Mouse (Mus musculus) hindbrain, embryonic 14.5 days (tissue): ENCODE measurements around the gene Dpep2nb. TPM values are rescaled to one million over a fixed set of nuclear protein-coding genes. Genes with fewer than 3 reads are reported as not detected.
"Not testable (repeated sequence)": the region's sequence is repeated elsewhere in the genome, so short reads cannot be mapped to it uniquely, and the experiment has no call there.

ENCODE experiments used
- ATAC-seq: fragments of 200-750 bp; cut with Nextera tagmentation; 2 replicates; pipeline ENCODE4 v1.8.0; 2017; ENCODE audit warnings: moderate number of reproducible peaks, mild to moderate bottlenecking, moderate TSS enrichment, moderate library complexity; ENCODE audit not compliant: low FRiP score
- DNase-seq: peaks from one replicate; pipeline ENCODE4 v3.0.0-alpha.2; 2015; ENCODE audit warnings: low spot score
- H3K27ac ChIP-seq: fragments of 300-500 bp; sonication (generic); 2 replicates; pipeline ENCODE4 v1.5.1; 2014; ENCODE audit warnings: mild to moderate bottlenecking, moderate library complexity
- H3K27me3 ChIP-seq: fragments of 300-500 bp; sonication (generic); 2 replicates; pipeline ENCODE4 v1.6.1; 2014; ENCODE audit warnings: mild to moderate bottlenecking, low read length, mixed read lengths; ENCODE audit not compliant: control insufficient read depth, insufficient read depth
- H3K36me3 ChIP-seq: fragments of 300-500 bp; sonication (generic); replicated peaks from 2 replicates; pipeline ENCODE4 v1.6.1; 2014; ENCODE audit not compliant: control insufficient read depth, insufficient read depth
- H3K4me1 ChIP-seq: fragments of 300-500 bp; sonication (generic); replicated peaks from 2 replicates; pipeline ENCODE4 v1.6.1; 2014; ENCODE audit warnings: antibody characterized with exemption, low read length, mixed read lengths; ENCODE audit not compliant: control insufficient read depth, insufficient read depth
- H3K4me2 ChIP-seq: fragments of 300-500 bp; sonication (generic); replicated peaks from 2 replicates; pipeline ENCODE4 v1.6.1; 2014; ENCODE audit warnings: mild to moderate bottlenecking, moderate library complexity
- H3K4me3 ChIP-seq: fragments of 300-500 bp; sonication (generic); replicated peaks from 2 replicates; pipeline ENCODE4 v1.5.1; 2014; ENCODE audit warnings: mild to moderate bottlenecking, low read length
- H3K9ac ChIP-seq: fragments of 300-500 bp; sonication (generic); 2 replicates; pipeline ENCODE4 v1.6.1; 2014
- H3K9me3 ChIP-seq: fragments of 300-500 bp; sonication (generic); 2 replicates; pipeline ENCODE4 v1.6.1; 2016; ENCODE audit warnings: low read length; ENCODE audit not compliant: control insufficient read depth
- WGBS: fragments of 180-500 bp; shearing (Covaris S2); extraction: QIAGEN DNeasy Blood & Tissue Kit; methylation state at CpG from one replicate; pipeline ENCODE4 v1.1.7; 2014; 5-methylcytosine and 5-hydroxymethylcytosine counted together
- polyA plus RNA-seq: library from polyadenylated mRNA; unstranded; fragments of >200 nt; fragmentation: Nextera tagmentation; extraction: Ambion mirVana; gene quantifications from 2 replicates; pipeline ENCODE4 v1.2.1, GENCODE M21; 2014

Dpep2nb gene
- polyA plus RNA-seq, 1 experiment from 2014 or later: not detected

DNA sequence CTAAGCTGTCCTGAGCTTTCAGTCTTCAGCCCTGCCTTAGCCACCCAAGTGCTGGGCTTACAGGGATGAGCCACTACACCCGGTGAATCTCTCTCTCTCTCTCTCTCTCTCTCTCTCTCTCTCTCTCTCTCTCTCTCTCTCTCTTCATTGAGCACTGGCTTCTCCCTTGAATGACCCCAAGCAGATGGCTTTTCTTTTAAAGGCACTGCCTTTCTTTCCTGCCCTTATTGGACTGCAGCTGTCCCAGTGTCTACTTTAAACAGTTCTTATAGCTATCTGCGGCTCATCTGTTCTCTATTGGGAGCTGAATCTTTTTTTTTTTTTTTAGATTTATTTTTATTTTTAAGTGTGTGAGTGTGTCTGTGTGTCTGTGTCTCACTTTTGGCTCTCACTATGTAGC, 37.3 kb upstream of the Dpep2nb start:
- H3K9me3 ChIP-seq: no peaks in the 10 kb centered on the region
- peaks cover 28% of the 10 kb centered on the region; the same call in 1 of the 2 replicates for H3K36me3 ChIP-seq
- H3K9ac ChIP-seq: no peak overlapping the region
- H3K4me2 ChIP-seq: no peak overlapping the region
- ATAC-seq (no peak), DNase-seq (no peak)
- no peak overlapping the region for H3K27ac ChIP-seq
- H3K4me3 ChIP-seq: no peak overlapping the region
- H3K4me1 ChIP-seq: no peaks in the 10 kb centered on the region
- WGBS: 62% methylated on average over 2 of the region's 2 CpGs
- no peaks in the 10 kb centered on the region for H3K27me3 ChIP-seq

DNA sequence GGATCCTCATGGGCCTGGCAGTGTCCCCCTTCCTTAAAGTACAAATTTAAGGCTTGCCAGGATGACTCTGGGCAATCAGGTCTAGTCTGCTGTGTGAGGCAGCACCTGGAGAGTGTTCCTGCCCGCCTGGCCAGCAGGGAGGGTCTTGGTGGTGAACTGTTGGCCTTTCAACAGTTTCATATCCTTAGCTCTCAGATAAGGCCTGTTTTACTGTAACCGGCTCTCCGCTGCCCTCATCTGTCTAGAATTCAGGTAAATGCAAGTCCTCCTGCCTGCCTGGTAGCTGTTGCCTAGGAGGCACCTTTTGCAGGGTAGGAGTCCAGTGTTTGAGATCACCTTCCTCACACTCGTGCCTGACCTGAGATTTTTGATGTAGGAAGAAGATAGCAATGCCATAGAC, 34.4 kb upstream of the Dpep2nb start:
- Histone ChIP-seq H3K9me3 (no peaks in the 10 kb centered on the region), H3K27ac (no peak overlapping the region), H3K4me3 (no peak overlapping the region), H3K9ac (no peak overlapping the region), H3K36me3 (peaks cover 34% of the 10 kb centered on the region; the same call in 1 of the 2 replicates), H3K4me1 (no peaks in the 10 kb centered on the region), H3K4me2 (no peak overlapping the region), H3K27me3 (no peaks in the 10 kb centered on the region)
- DNase-seq (no peak), ATAC-seq (no peak)
- 87% methylated on average over 4 of the region's 4 CpGs for WGBS

DNA sequence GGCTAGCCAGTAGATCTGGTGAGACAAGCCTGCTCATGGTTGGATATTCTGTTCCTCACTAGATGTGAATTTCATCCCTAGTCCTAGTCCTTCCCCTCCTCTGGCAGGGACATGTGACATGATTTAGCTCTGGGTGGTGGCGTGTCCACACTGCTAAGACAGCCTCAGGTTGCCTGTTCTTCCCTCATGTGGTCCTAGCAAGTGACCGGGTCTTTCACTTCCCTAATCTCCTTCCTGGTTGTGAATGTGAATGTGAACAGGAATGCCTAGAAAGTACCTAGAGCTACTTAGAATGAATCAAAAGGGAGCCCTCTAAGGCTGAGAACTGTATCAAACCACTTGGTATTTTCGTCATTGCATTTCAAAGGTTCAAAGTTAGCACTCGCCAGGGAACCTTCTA, 33.8 kb upstream of the Dpep2nb start:
- no peaks in the 10 kb centered on the region for H3K9me3 ChIP-seq
- no peak overlapping the region for H3K9ac ChIP-seq
- ATAC-seq (no peak), DNase-seq (no peak)
- no peaks in the 10 kb centered on the region for H3K27me3 ChIP-seq
- H3K4me1 ChIP-seq: no peaks in the 10 kb centered on the region
- no peak overlapping the region for H3K4me2 ChIP-seq
- 84% methylated on average over 4 of the region's 4 CpGs for WGBS
- no peak overlapping the region for H3K27ac ChIP-seq
- peaks cover 32% of the 10 kb centered on the region; the same call in 1 of the 2 replicates for H3K36me3 ChIP-seq
- H3K4me3 ChIP-seq: no peak overlapping the region

DNA sequence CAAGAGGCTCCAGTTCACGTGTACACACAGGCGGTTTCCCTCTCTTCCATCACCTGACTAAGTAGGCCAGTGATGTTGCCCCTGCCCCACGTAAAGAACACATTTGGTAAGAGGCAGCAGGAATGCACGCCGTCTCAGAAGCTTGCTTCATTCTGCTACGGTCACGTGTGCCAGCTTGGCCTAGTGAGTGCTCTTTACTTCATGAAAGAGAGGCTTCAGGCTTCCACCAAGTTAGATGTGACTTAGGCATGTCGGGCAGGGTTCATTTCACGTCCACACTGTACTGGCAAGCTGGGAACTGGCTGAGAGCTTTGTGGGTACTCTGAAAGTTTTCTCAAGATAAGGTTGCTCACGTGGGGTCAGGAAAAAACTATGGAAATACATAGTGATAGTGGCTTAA, 32.9 kb upstream of the Dpep2nb start:
- Histone ChIP-seq H3K9ac (no peak overlapping the region), H3K4me3 (no peak overlapping the region), H3K36me3 (peaks cover 37% of the 10 kb centered on the region), H3K4me2 (no peak overlapping the region), H3K27ac (no peak overlapping the region), H3K9me3 (no peaks in the 10 kb centered on the region), H3K27me3 (no peaks in the 10 kb centered on the region), H3K4me1 (no peaks in the 10 kb centered on the region)
- WGBS: 94% methylated on average over 10 of the region's 10 CpGs
- DNase-seq (no peak), ATAC-seq (no peak)

DNA sequence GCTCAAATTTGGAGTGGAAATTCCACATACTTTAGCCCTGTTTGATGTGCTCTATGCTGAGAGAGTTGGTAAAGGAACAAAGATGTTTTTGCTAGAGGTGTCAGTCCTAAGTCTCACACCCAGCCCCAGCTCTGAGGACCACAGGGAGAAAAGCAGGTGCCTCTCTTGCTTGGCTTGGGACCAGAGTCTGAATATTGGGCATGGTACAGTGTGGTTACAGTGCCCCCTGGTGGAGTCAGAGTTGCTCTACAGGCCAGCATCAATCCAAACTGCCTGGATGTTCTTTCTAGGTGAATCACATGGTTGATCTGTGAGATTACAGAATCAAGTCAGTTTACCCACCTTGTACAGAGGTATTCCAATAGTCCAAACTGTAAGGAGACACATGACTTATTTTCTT, 16.7 kb upstream of the Dpep2nb start:
- no peaks in the 10 kb centered on the region for H3K27me3 ChIP-seq
- H3K9ac ChIP-seq: no peak overlapping the region
- H3K4me2 ChIP-seq: no peak overlapping the region
- peak; percentile 85 for DNase-seq
- peaks cover 34% of the 10 kb centered on the region for H3K36me3 ChIP-seq
- no peaks in the 10 kb centered on the region for H3K9me3 ChIP-seq
- H3K4me1 ChIP-seq: no peaks in the 10 kb centered on the region
- ATAC-seq: no peak
- H3K4me3 ChIP-seq: no peak overlapping the region
- no peak overlapping the region for H3K27ac ChIP-seq

DNA sequence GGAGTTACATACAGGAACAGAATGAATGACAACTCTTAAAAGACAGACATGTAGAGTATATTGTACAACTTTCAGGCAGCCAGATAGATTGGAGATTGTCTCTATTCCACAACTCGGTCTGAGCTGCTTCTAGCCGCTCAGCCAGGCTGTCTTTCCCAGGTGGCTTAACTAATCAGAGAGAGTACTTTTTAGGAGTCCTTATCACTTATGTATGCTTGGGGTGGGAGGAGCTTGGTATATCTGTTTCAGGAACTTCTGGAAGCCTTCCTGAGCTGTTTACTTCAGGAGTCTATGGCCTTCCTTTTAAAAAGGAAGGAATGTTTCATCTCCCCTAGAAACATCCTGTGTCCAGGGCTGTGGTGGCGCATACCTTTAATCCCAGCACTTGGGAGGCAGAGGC, 12.3 kb upstream of the Dpep2nb start:
- Histone ChIP-seq H3K27me3 (no peaks in the 10 kb centered on the region), H3K36me3 (peaks cover 27% of the 10 kb centered on the region), H3K9me3 (no peaks in the 10 kb centered on the region), H3K27ac (no peak overlapping the region), H3K4me2 (no peak overlapping the region), H3K9ac (no peak overlapping the region), H3K4me3 (no peak overlapping the region), H3K4me1 (no peaks in the 10 kb centered on the region)
- ATAC-seq (no peak), DNase-seq (no peak)
- WGBS: 98% methylated on average over 3 of the region's 3 CpGs

DNA sequence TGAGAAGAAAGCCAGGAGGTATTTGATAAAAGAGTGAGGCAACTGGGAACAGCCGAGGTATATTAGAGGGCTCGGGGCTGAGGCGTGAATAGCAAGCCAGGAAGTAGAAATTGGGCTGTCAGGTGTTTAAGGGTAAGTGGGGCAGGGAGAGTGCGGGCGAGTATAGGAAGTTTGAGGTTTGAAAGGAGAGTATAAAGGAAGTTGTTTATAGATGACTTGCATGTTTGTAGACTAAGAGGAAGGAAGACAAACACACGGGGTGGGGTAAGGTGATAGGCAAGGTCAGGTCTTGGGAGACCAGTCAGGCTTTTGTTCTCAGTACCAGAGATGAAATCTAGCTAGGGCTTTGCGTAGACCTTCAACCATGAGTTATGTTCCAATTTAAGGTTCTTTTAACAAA, 11.4 kb upstream of the Dpep2nb start:
- H3K27ac ChIP-seq: no peak overlapping the region
- H3K27me3 ChIP-seq: no peaks in the 10 kb centered on the region
- no peaks in the 10 kb centered on the region for H3K9me3 ChIP-seq
- 91% methylated on average over 7 of the region's 7 CpGs for WGBS
- H3K9ac ChIP-seq: no peak overlapping the region
- H3K4me1 ChIP-seq: peaks cover under 1% of the 10 kb centered on the region; the same call in 1 of the 2 replicates
- DNase-seq: no peak
- H3K36me3 ChIP-seq: peaks cover 27% of the 10 kb centered on the region
- H3K4me2 ChIP-seq: no peak overlapping the region
- no peak overlapping the region for H3K4me3 ChIP-seq
- no peak for ATAC-seq

DNA sequence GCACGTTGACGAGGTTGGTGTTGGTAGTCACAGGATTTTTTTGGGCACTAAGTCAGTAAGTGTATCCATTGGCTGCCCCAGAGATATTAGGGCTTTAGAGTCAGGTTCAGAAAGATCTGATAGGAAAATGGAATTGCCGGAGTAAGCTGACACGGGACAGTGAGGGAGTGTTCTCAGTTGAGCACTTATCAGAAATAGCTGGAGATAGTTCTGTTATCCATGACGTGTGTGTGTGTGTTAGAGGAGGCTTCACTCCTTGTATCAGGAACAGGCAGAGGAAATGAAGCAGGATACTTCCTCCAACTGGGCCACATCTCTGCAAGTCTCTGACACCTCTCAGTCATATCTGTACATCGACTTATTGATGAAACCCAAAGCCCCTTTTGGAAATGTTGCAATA, 10.5 kb upstream of the Dpep2nb start:
- WGBS: 93% methylated on average over 6 of the region's 6 CpGs
- no peak overlapping the region for H3K4me3 ChIP-seq
- H3K4me2 ChIP-seq: no peak overlapping the region
- DNase-seq: no peak
- H3K36me3 ChIP-seq: peaks cover 27% of the 10 kb centered on the region
- H3K27ac ChIP-seq: no peak overlapping the region
- no peaks in the 10 kb centered on the region for H3K9me3 ChIP-seq
- peaks cover 5% of the 10 kb centered on the region; the same call in 1 of the 2 replicates for H3K4me1 ChIP-seq
- no peaks in the 10 kb centered on the region for H3K27me3 ChIP-seq
- H3K9ac ChIP-seq: no peak overlapping the region
- ATAC-seq: no peak

DNA sequence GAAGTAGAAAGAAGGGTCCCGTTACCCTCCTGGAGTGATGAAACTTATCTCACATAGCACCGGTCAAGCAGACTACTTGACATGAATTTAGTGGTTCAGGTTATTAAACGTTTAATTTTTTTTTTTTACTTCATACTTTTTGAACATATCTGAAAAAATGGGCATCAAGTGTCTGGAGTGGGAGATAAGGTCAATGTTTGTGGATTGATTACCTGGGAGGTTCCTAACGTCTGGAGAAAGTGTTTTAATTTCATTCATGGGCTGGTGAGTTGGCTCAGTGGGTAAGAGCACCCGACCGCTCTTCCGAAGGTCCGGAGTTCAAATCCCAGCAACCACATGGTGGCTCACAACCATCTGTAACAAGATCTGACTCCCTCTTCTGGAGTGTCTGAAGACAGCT, 6.4 kb upstream of the Dpep2nb start:
- peaks cover 12% of the 10 kb centered on the region for H3K4me1 ChIP-seq
- H3K4me3 ChIP-seq: peak overlapping the region; percentile 91
- not testable (repeated sequence) for H3K9me3 ChIP-seq, H3K27me3 ChIP-seq, ATAC-seq, H3K9ac ChIP-seq, DNase-seq, H3K27ac ChIP-seq
- WGBS: 88% methylated on average over 8 of the region's 8 CpGs
- peak overlapping the region; percentile 90 for H3K4me2 ChIP-seq
- peaks cover 15% of the 10 kb centered on the region; the same call in 1 of the 2 replicates for H3K36me3 ChIP-seq

DNA sequence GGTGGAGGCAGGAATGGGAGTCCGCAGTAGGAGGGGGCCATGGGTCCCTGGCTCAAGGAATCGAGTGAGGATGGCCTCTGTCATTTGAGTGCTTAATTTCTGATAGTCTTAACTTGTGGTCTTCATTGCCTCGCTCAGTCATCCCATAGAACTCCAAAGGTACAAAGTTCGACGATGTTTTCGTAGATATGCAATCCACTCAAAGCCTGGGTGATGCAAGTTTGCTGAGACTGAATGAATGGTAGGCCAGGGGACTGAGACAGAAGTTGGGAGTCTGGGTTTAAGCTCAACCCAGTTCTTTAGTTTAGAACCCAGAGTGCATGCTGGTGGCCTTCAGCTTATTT, 5.8 kb upstream of the Dpep2nb start, which contains the start of gene Ddx28:
Ddx28 (minus strand) TSS at position 240 of the 344 bp plus-strand sequence.
- Histone ChIP-seq H3K4me2 (peak within 1 kb of the TSS; percentile 90), H3K36me3 (peaks cover 15% of the 10 kb centered on the region; the same call in 1 of the 2 replicates), H3K27me3 (no peaks in the 10 kb centered on the region), H3K9me3 (no peaks in the 10 kb centered on the region), H3K4me3 (peak within 1 kb of the TSS; percentile 91), H3K9ac (peak within 1 kb of the TSS; percentile 86), H3K27ac (peak within 1 kb of the TSS; percentile 71), H3K4me1 (peaks cover 12% of the 10 kb centered on the region)
- no peak; the same call in 1 of the 2 replicates for ATAC-seq
- 1% methylated on average over 6 of the region's 6 CpGs for WGBS
- DNase-seq: no peak
